Mouse (Mus musculus): ENCODE measurements around the gene Cpsf6. TPM values are rescaled to one million over a fixed set of nuclear protein-coding genes. Genes with fewer than 3 reads are reported as not detected.

Cpsf6 gene
- 223 and 230 TPM in 2 replicates for polyA plus RNA-seq (2016; fragmentation: Nextera tagmentation; extraction: Ambion mirVana)

DNA sequence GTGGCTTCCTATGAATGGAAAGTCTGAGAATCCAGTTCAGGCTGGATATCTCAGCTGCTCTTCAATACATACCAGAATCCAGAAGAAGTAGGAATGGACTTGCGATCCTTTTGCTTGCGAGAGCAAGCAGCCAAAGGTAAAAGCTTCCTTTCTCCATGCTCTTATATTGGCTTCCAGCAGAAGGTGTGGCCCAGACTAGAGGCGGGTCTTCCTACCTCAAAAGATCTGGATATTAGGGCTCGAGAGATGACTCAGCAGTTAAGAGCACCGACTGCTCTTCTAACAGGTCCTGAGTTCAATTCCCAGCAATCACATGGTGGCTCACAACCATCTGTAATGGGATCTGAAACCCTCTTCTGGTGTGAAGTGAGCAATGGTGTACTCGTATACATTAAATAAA lies at the start of gene Cpsf6:
Gene Cpsf6 (minus strand): TSS at position 108 of the 400 bp plus-strand sequence.
- WGBS: 86% methylated on average over 6 of the region's 6 CpGs
- Histone ChIP-seq H3K36me3 (replicated peaks) (no peaks in the 10 kb centered on the region), H3K27me3 (replicated peaks; ENCODE audit: low read depth, poor library complexity, severe bottlenecking) (no peaks in the 10 kb centered on the region), H3K4me1 (peaks cover 9% of the 10 kb centered on the region), H3K9me3 (no peaks in the 10 kb centered on the region; the same call in 1 of the 2 replicates), H3K27ac (replicated peaks) (no peak within 1 kb of the TSS), H3K4me3 (no peak within 1 kb of the TSS)
- no peak for DNase-seq (ENCODE audit: low spot score)

GRCm38 (mm10) chr10:117426615-117426969 lies 46.8 kb upstream of the Cpsf6 start:
- no peak for DNase-seq (ENCODE audit: low spot score)
- Histone ChIP-seq H3K4me1 (no peaks in the 10 kb centered on the region), H3K27me3 (replicated peaks; ENCODE audit: low read depth, poor library complexity, severe bottlenecking) (peaks cover 12% of the 10 kb centered on the region; the same call in 1 of the 2 replicates), H3K36me3 (replicated peaks) (no peaks in the 10 kb centered on the region), H3K9me3 (no peaks in the 10 kb centered on the region), H3K4me3 (no peak overlapping the region), H3K27ac (replicated peaks) (no peak overlapping the region)
- 65% methylated on average over 1 of the region's 1 CpGs for WGBS

DNA sequence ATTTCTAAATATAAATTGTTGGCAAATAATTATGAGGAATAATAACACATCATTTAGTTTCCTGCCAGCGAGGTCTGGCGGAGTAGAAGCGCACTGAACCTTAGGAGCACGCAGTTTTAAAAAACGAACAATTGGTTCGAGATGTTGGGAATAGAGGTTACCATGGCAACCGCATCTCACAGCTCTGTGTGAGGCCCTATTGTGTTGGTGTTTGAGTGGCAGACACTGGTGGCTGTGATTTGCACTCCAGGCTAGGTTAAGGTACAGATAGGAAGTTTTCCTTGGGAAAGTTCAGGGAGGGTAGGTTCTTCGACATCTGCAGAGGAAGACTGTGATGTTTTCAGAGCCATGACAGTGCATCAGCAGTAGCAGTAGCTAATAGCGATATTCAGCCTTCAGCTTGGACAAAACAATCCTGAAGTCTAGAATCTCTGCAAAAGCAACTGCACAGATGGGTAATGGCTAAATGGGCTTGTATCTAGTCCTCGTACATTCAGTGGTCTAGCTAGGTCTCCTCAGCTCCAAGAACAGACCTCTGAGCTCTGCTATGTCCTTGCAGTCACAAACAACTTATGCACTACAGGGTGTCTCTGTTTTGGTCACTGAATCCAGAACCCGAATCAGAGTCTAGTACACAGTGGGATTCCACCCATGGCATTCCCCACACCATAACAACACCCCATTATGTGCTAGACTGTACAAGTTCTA lies 46.2 kb upstream of the Cpsf6 start:
- Histone ChIP-seq H3K36me3 (replicated peaks) (no peaks in the 10 kb centered on the region), H3K27ac (replicated peaks) (no peak overlapping the region), H3K4me1 (no peaks in the 10 kb centered on the region), H3K27me3 (replicated peaks; ENCODE audit: low read depth, poor library complexity, severe bottlenecking) (peaks cover 10% of the 10 kb centered on the region), H3K4me3 (no peak overlapping the region), H3K9me3 (no peaks in the 10 kb centered on the region)
- WGBS: 51% methylated on average over 11 of the region's 11 CpGs
- DNase-seq (ENCODE audit: low spot score): no peak

GRCm38 (mm10) chr10:117425013-117425412 lies 45.2 kb upstream of the Cpsf6 start:
- 89% methylated on average over 5 of the region's 5 CpGs for WGBS
- Histone ChIP-seq H3K27ac (replicated peaks) (no peak overlapping the region), H3K27me3 (replicated peaks; ENCODE audit: low read depth, poor library complexity, severe bottlenecking) (peaks cover 16% of the 10 kb centered on the region), H3K4me1 (no peaks in the 10 kb centered on the region), H3K9me3 (no peaks in the 10 kb centered on the region), H3K4me3 (no peak overlapping the region), H3K36me3 (replicated peaks) (no peaks in the 10 kb centered on the region)
- DNase-seq (ENCODE audit: low spot score): no peak

- H3K27me3 ChIP-seq (replicated peaks; ENCODE audit: low read depth, poor library complexity, severe bottlenecking): peaks cover 19% of the 10 kb centered on the region
- H3K4me3 ChIP-seq: no peak overlapping the region
- no peak overlapping the region for H3K27ac ChIP-seq (replicated peaks)
- no peaks in the 10 kb centered on the region for H3K36me3 ChIP-seq (replicated peaks)
- WGBS: 76% methylated on average over 3 of the region's 3 CpGs
- no peak for DNase-seq (ENCODE audit: low spot score)
- no peaks in the 10 kb centered on the region for H3K4me1 ChIP-seq
- H3K9me3 ChIP-seq: no peaks in the 10 kb centered on the region
Measured at GRCm38 (mm10) chr10:117424146-117424905, 44.5 kb upstream of the Cpsf6 start.

DNA sequence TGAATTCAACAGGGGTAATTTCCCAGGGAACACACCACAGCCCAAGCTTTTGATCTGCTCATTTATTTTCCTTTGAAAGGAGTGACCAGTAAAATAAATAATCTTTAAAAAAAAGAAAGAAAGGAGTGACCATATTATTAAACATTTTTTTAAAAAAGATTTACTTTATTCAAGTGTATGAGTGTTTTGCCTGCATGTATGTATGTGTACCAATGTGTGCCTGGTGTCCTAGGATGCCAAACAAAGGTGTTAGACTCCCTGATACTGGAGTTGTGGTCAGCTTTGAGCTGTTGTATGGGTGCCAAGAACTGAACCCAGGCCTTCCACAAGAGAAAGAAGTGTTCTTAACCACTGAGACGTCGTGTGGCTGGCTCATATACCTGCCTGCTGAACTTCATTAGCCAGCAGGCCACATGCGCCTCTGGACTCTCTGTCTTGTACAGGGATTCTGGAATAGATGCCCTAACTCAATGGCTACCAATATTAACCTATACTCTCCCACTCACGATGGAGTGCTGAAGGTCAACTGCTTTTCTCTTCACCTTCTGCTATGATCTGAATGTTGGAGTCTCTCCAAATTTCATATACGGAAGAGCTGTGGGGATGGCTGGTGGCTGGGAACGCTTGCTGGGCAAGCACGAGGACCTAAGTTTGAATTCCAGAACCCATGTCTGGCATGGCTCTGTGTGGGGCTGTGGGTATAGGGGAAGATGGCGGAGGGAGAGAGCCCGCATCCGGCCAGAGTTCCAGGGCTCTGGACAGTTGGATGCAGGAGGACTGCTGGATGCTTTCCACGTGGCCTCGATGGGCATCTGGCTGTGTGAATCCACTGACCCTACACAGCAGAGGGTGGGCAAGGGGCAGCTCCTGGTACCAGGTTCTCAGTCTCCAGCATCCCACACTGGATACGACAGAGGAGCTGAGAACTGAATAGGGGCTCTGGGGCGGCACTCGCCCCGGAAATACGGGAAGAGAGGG lies 43.5 kb upstream of the Cpsf6 start:
- peaks cover 6% of the 10 kb centered on the region; the same call in 1 of the 2 replicates for H3K4me1 ChIP-seq
- H3K36me3 ChIP-seq (replicated peaks): no peaks in the 10 kb centered on the region
- DNase-seq (ENCODE audit: low spot score): no peak
- H3K27me3 ChIP-seq (replicated peaks; ENCODE audit: low read depth, poor library complexity, severe bottlenecking): peaks cover 26% of the 10 kb centered on the region
- WGBS: 86% methylated on average over 17 of the region's 17 CpGs
- H3K9me3 ChIP-seq: no peaks in the 10 kb centered on the region
- no peak overlapping the region for H3K27ac ChIP-seq (replicated peaks)
- H3K4me3 ChIP-seq: no peak overlapping the region

- Histone ChIP-seq H3K9me3 (no peaks in the 10 kb centered on the region), H3K27ac (replicated peaks) (no peak overlapping the region), H3K4me1 (peaks cover 17% of the 10 kb centered on the region), H3K4me3 (no peak overlapping the region), H3K27me3 (replicated peaks; ENCODE audit: low read depth, poor library complexity, severe bottlenecking) (peaks cover 26% of the 10 kb centered on the region), H3K36me3 (replicated peaks) (no peaks in the 10 kb centered on the region)
- WGBS: 82% methylated on average over 6 of the region's 6 CpGs
- no peak for DNase-seq (ENCODE audit: low spot score)
Measured at GRCm38 (mm10) chr10:117422174-117422808, 42.5 kb upstream of the Cpsf6 start.

- Histone ChIP-seq H3K4me3 (no peak overlapping the region), H3K27ac (replicated peaks) (no peak overlapping the region), H3K4me1 (peaks cover 21% of the 10 kb centered on the region), H3K36me3 (replicated peaks) (no peaks in the 10 kb centered on the region), H3K9me3 (no peaks in the 10 kb centered on the region), H3K27me3 (replicated peaks; ENCODE audit: low read depth, poor library complexity, severe bottlenecking) (peaks cover 28% of the 10 kb centered on the region)
- DNase-seq (ENCODE audit: low spot score): no peak
- 86% methylated on average over 7 of the region's 7 CpGs for WGBS
Measured at GRCm38 (mm10) chr10:117421283-117422107, 41.7 kb upstream of the Cpsf6 start.

DNA sequence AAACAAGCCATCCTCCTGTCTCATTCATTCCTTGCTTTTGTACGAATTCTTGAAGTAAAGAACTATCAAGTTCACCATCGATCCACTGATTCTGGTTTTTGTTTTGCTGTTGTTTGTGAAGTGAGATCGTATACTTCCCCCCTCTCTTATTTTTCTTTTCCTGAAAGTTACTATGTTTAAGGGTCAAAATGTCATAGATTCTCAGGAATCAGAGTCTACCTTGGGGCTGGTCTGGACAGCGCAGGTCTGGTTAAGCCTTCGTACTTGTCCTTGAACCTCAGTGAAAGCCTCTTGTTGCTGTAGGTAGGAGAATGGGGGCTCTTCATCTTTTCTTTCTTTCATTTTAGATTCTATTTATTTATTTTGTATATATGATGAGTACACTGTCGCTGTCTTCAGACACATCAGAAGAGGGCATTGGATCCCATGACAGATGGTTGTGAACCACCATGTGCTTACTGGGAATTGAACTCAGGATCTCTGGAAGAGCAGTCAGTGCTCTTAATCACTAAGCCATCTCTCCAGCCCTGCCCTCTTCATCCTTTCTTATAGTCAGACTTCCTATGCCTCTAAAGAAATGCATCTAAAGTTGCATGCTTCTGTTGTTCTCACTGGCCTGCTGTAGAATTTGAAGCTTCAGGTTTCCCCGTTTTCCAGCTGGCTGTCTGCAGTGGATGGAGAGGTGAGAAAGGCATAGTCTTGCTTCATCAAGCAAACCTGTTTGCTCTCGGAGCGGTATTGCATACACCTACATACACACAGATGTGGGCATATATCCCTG lies 40.9 kb upstream of the Cpsf6 start:
- Histone ChIP-seq H3K27me3 (replicated peaks; ENCODE audit: low read depth, poor library complexity, severe bottlenecking) (peaks cover 28% of the 10 kb centered on the region), H3K27ac (replicated peaks) (no peak overlapping the region), H3K9me3 (no peaks in the 10 kb centered on the region), H3K4me3 (no peak overlapping the region), H3K36me3 (replicated peaks) (no peaks in the 10 kb centered on the region), H3K4me1 (peaks cover 21% of the 10 kb centered on the region)
- WGBS: 86% methylated on average over 9 of the region's 9 CpGs
- DNase-seq (ENCODE audit: low spot score): no peak

DNA sequence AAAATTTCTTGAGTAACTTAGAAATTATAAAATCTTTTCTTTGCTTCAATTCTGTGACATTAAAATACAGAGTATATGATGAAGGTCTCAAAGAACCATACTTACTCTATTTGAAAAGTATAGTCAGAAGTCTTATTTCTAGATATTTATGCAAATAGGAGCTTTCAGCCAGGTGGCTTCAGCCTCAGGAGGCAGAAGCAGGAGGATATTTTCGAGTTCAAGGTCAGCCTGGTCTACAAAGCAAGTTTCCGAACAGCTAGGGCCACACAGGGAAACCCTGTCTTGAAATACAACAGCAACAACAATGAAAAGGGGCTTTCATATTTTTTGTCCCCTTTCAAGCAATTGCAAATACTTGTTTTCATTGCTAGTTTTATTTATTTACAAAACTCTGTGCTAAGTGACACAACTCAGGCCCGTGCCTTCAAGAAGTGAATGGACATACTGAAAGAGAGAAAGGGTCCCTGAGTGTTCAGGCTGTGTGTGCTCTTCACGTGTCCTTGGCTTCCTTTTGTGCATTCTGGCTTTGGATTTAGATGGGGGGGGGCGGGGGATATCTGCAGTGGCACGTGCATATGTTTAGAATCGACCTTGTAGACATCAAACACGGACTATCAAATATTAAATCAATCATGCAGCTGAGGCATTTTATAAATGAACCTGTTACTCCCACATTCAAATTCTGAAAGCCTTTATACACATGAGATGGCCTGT lies 39.9 kb upstream of the Cpsf6 start:
- no peak overlapping the region for H3K27ac ChIP-seq (replicated peaks)
- 81% methylated on average over 8 of the region's 8 CpGs for WGBS
- peaks cover 21% of the 10 kb centered on the region for H3K4me1 ChIP-seq
- peaks cover 28% of the 10 kb centered on the region for H3K27me3 ChIP-seq (replicated peaks; ENCODE audit: low read depth, poor library complexity, severe bottlenecking)
- H3K4me3 ChIP-seq: no peak overlapping the region
- no peaks in the 10 kb centered on the region for H3K36me3 ChIP-seq (replicated peaks)
- no peak for DNase-seq (ENCODE audit: low spot score)
- no peaks in the 10 kb centered on the region for H3K9me3 ChIP-seq
